21 mouse cellular contexts compared by ENCODE assay signal in the genomic region with DNA sequence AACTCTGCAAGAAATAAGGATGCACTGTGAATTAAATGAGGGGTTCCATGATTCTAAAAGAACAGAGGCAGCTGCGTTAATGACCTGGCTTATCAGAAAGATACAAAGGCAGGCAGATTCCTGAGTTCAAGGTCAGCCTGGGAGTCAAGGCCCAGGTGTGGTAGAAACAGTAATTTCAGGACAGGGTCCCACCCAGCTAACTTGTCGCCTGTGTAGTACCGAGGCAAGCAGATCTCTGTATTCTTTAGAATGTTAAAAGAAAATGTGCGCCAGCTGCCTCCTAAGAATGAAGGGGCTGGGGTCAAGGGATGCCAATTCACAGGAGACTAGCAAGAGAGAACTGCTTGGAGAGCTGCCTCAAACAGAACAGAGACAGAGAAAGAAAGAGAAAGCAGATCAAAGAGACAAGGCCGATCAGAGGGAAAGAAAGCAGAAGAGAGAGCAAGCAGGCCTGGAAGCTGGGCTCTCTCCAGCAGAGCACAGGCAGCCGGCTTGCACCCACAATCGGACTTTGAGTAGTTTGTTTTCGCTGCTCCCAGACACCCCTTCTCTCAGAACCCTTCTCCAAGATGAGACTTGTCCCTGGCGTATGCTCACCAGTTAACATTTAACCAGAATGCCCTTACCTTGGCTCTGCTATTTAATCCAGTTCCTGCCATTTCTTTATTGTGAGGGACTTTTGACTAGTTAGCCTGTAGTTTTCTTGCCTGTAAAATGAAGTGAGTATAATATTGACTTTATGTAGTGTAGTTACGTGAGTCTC. TPM values are rescaled to one million over a fixed set of nuclear protein-coding genes. Genes with fewer than 3 reads are reported as not detected.
DNase-seq lines count a peak whose midpoint lies in the region; ATAC-seq and TF ChIP-seq lines count a peak whose summit lies in the region.
"Had no signal": no experiment of that assay in that cellular context is flagged by ENCODE, and none has a peak within 500 bp of the region (broad histone marks: within the 10 kb centered on the region; RNA-seq: fewer than 3 reads in every experiment).

No protein-coding gene starts in this region.

- no peaks in the 10 kb centered on the region for H3K4me1 ChIP-seq in stomach, embryonic 16.5 days (ENCODE audit: control insufficient read depth, insufficient read depth, low read length)
- no peaks in the 10 kb centered on the region for H3K4me1 ChIP-seq in stomach, postnatal 0 days (replicated peaks; ENCODE audit: control insufficient read depth, insufficient read depth)
- no peaks in the 10 kb centered on the region for H3K4me1 ChIP-seq in intestine, embryonic 16.5 days (ENCODE audit: control insufficient read depth, insufficient read depth, low read length)
- H3K4me1 ChIP-seq in kidney, postnatal 0 days (replicated peaks; ENCODE audit: insufficient read depth, low read length): no peaks in the 10 kb centered on the region
- no peaks in the 10 kb centered on the region for H3K4me1 ChIP-seq in forebrain, postnatal 0 days (ENCODE audit: insufficient read depth)
- H3K4me1 ChIP-seq: forebrain, embryonic 12.5 days; hindbrain, embryonic 15.5 days; liver, embryonic 15.5 days; midbrain, embryonic 12.5 days; neural tube, embryonic 15.5 days had no signal

- H3K27ac ChIP-seq in stomach, embryonic 16.5 days (ENCODE audit: low read length): peak overlapping the region; percentile 55; the same call in 1 of the 2 replicates
- no peak overlapping the region for H3K27ac ChIP-seq in stomach, postnatal 0 days (replicated peaks)
- peak overlapping the region; percentile 33; the same call in 1 of the 2 replicates for H3K27ac ChIP-seq in intestine, embryonic 16.5 days (ENCODE audit: low read length)
- peak overlapping the region; percentile 63 for H3K27ac ChIP-seq in kidney, postnatal 0 days
- no peak overlapping the region for H3K27ac ChIP-seq in forebrain, postnatal 0 days (ENCODE audit: low read depth, low read length)
- H3K27ac ChIP-seq: forebrain, embryonic 12.5 days; hindbrain, embryonic 15.5 days; liver, embryonic 15.5 days; midbrain, embryonic 12.5 days; neural tube, embryonic 15.5 days had no signal

- ATAC-seq in stomach, embryonic 16.5 days (ENCODE audit: insufficient read depth, low FRiP score): no peak
- no peak for ATAC-seq in stomach, postnatal 0 days (ENCODE audit: low FRiP score, low TSS enrichment)
- peak; percentile 75 for ATAC-seq in intestine, embryonic 16.5 days
- ATAC-seq in kidney, postnatal 0 days (replicated peaks; ENCODE audit: low FRiP score, low read depth): peak; percentile 57; the same call in 1 of the 2 replicates
- ATAC-seq in forebrain, postnatal 0 days: no peak
- ATAC-seq: lung, postnatal 0 days had no signal

- WGBS in stomach, embryonic 16.5 days: 55% methylated on average over 10 of the region's 10 CpGs
- WGBS in stomach, postnatal 0 days: 56% methylated on average over 9 of the region's 10 CpGs
- 40% methylated on average over 10 of the region's 10 CpGs for WGBS in intestine, embryonic 16.5 days
- 67% methylated on average over 10 of the region's 10 CpGs for WGBS in kidney, postnatal 0 days
- 62% methylated on average over 10 of the region's 10 CpGs for WGBS in forebrain, postnatal 0 days

- H3K9ac ChIP-seq in stomach, embryonic 16.5 days (ENCODE audit: low read length): no peak overlapping the region; the same call in 1 of the 2 replicates
- H3K9ac ChIP-seq in stomach, postnatal 0 days (ENCODE audit: low read length): no peak overlapping the region
- H3K9ac ChIP-seq in intestine, embryonic 16.5 days (ENCODE audit: low read depth, low read length): 0 out of 2 replicates have a peak overlapping the region, but pooled peaks have one; percentile 14
- H3K9ac ChIP-seq in kidney, postnatal 0 days (ENCODE audit: low read depth, low read length): no peak overlapping the region
- H3K9ac ChIP-seq in forebrain, postnatal 0 days: no peak overlapping the region
- H3K9ac ChIP-seq: forebrain, embryonic 12.5 days; hindbrain, embryonic 15.5 days; liver, embryonic 15.5 days; midbrain, embryonic 12.5 days; neural tube, embryonic 15.5 days had no signal

- DNase-seq in stomach, postnatal 0 days (ENCODE audit: low spot score): no peak
- no peak for DNase-seq in kidney, postnatal 0 days (ENCODE audit: low spot score)
- no peak for DNase-seq in yolk sac, embryonic 10.5 days (ENCODE audit: low spot score)
- DNase-seq in forebrain, postnatal 0 days: no peak
- DNase-seq in thymus, postnatal 14 days: no peak
- DNase-seq: cerebellum, adult 9-10 months; gastrocnemius, postnatal 10 days; heart, adult 11 months; heart, postnatal 36 days; layer of hippocampus, postnatal 36 days; right cerebral cortex, postnatal 25 days; thymus, postnatal 36 days had no signal

- TF ChIP-seq EP300 in stomach, postnatal 0 days (optimal IDR thresholded peaks at IDR 0.05): no peak

- H3K4me3 ChIP-seq in stomach, embryonic 16.5 days (replicated peaks; ENCODE audit: low read length): no peak overlapping the region
- H3K4me3 ChIP-seq in stomach, postnatal 0 days (ENCODE audit: low read depth, low read length): no peak overlapping the region
- no peak overlapping the region for H3K4me3 ChIP-seq in intestine, embryonic 16.5 days (ENCODE audit: low read length)
- no peak overlapping the region for H3K4me3 ChIP-seq in kidney, postnatal 0 days (replicated peaks; ENCODE audit: low read depth, low read length)
- no peak overlapping the region for H3K4me3 ChIP-seq in forebrain, postnatal 0 days (ENCODE audit: low read depth, low read length)
- H3K4me3 ChIP-seq: forebrain, embryonic 12.5 days; hindbrain, embryonic 15.5 days; liver, embryonic 15.5 days; midbrain, embryonic 12.5 days; myocyte; neural tube, embryonic 15.5 days had no signal

- TF ChIP-seq CTCF in stomach, postnatal 0 days (IDR thresholded peaks at IDR 0.05; ENCODE audit: low read depth): no peak
- no peak for TF ChIP-seq CTCF in kidney, postnatal 0 days (IDR thresholded peaks at IDR 0.05; ENCODE audit: low read depth)
- TF ChIP-seq CTCF in forebrain, postnatal 0 days (IDR thresholded peaks at IDR 0.05; ENCODE audit: low read depth): no peak

- no peaks in the 10 kb centered on the region for H3K36me3 ChIP-seq in stomach, embryonic 16.5 days (ENCODE audit: control insufficient read depth, insufficient read depth, low read length)
- no peaks in the 10 kb centered on the region for H3K36me3 ChIP-seq in stomach, postnatal 0 days (ENCODE audit: control insufficient read depth, insufficient read depth, low read length)
- no peaks in the 10 kb centered on the region for H3K36me3 ChIP-seq in intestine, embryonic 16.5 days (ENCODE audit: control insufficient read depth, insufficient read depth, low read length)
- H3K36me3 ChIP-seq in kidney, postnatal 0 days (ENCODE audit: insufficient read depth, low read length): no peaks in the 10 kb centered on the region
- H3K36me3 ChIP-seq in forebrain, postnatal 0 days (ENCODE audit: insufficient read depth): no peaks in the 10 kb centered on the region
- H3K36me3 ChIP-seq: forebrain, embryonic 12.5 days; hindbrain, embryonic 15.5 days; liver, embryonic 15.5 days; midbrain, embryonic 12.5 days; neural tube, embryonic 15.5 days had no signal

- H3K4me2 ChIP-seq in stomach, embryonic 16.5 days (ENCODE audit: low read depth, low read length): no peak overlapping the region
- no peak overlapping the region for H3K4me2 ChIP-seq in stomach, postnatal 0 days (replicated peaks; ENCODE audit: low read depth)
- 0 out of 2 replicates have a peak overlapping the region, but pooled peaks have one; percentile 22 for H3K4me2 ChIP-seq in intestine, embryonic 16.5 days (ENCODE audit: low read depth, low read length)
- H3K4me2 ChIP-seq in kidney, postnatal 0 days (ENCODE audit: low read length): no peak overlapping the region
- no peak overlapping the region for H3K4me2 ChIP-seq in forebrain, postnatal 0 days (ENCODE audit: low read depth)
- H3K4me2 ChIP-seq: forebrain, embryonic 12.5 days; hindbrain, embryonic 15.5 days; liver, embryonic 15.5 days; midbrain, embryonic 12.5 days; neural tube, embryonic 15.5 days had no signal

- H3K27me3 ChIP-seq in stomach, embryonic 16.5 days (ENCODE audit: control insufficient read depth, insufficient read depth, low read length): no peaks in the 10 kb centered on the region
- no peaks in the 10 kb centered on the region for H3K27me3 ChIP-seq in stomach, postnatal 0 days (ENCODE audit: control insufficient read depth, insufficient read depth, low read length)
- no peaks in the 10 kb centered on the region for H3K27me3 ChIP-seq in intestine, embryonic 16.5 days (replicated peaks; ENCODE audit: control insufficient read depth, insufficient read depth, low read length)
- H3K27me3 ChIP-seq in kidney, postnatal 0 days (ENCODE audit: insufficient read depth, low read length): no peaks in the 10 kb centered on the region
- no peaks in the 10 kb centered on the region for H3K27me3 ChIP-seq in forebrain, postnatal 0 days (ENCODE audit: insufficient read depth, low read length)
- H3K27me3 ChIP-seq: forebrain, embryonic 12.5 days; hindbrain, embryonic 15.5 days; liver, embryonic 15.5 days; midbrain, embryonic 12.5 days; neural tube, embryonic 15.5 days had no signal

- H3K9me3 ChIP-seq in stomach, embryonic 16.5 days (replicated peaks; ENCODE audit: control insufficient read depth, low read length): no peaks in the 10 kb centered on the region
- H3K9me3 ChIP-seq in stomach, postnatal 0 days (ENCODE audit: control insufficient read depth, low read length): no peaks in the 10 kb centered on the region
- no peaks in the 10 kb centered on the region for H3K9me3 ChIP-seq in intestine, embryonic 16.5 days (ENCODE audit: control insufficient read depth, low read length)
- no peaks in the 10 kb centered on the region for H3K9me3 ChIP-seq in kidney, postnatal 0 days (replicated peaks; ENCODE audit: low read length)
- no peaks in the 10 kb centered on the region for H3K9me3 ChIP-seq in forebrain, postnatal 0 days (ENCODE audit: low read length)
- H3K9me3 ChIP-seq: forebrain, embryonic 12.5 days; hindbrain, embryonic 15.5 days; liver, embryonic 15.5 days; midbrain, embryonic 12.5 days; neural tube, embryonic 15.5 days had no signal

RNA-seq across cellular contexts. Expression of gene Ocrl, which starts 59.4 kb away (rescaled TPM):
- 19.8 and 19.9 TPM in 2 replicates for polyA plus RNA-seq in stomach, embryonic 16.5 days (2015; fragmentation: Nextera tagmentation; extraction: Ambion mirVana)
- polyA plus RNA-seq in stomach, postnatal 0 days (2015; fragmentation: Nextera tagmentation; extraction: Ambion mirVana): 7.0 and 8.1 TPM in 2 replicates
- 13.2 and 13.8 TPM in 2 replicates for polyA plus RNA-seq in intestine, embryonic 16.5 days (2015; fragmentation: Nextera tagmentation; extraction: Ambion mirVana)
- 13.2 and 14.4 TPM in 2 replicates for polyA plus RNA-seq in kidney, postnatal 0 days (2015; fragmentation: Nextera tagmentation; extraction: Ambion mirVana)
- 24.8 and 36.8 TPM in 2 replicates for total RNA-seq in forebrain, postnatal 0 days (2014; rRNA removed)
- 13.2 and 21.5 TPM in 2 replicates for polyA plus RNA-seq in forebrain, postnatal 0 days (2015; fragmentation: Nextera tagmentation; extraction: Ambion mirVana)

Comparison
In these comparisons a context has a peak if more than half of its experiments do, and no peak if none do; other contexts are left out.
1. H3K27ac ChIP-seq: peak in stomach, embryonic 16.5 days (single experiment), intestine, embryonic 16.5 days (single experiment) and kidney, postnatal 0 days (single experiment); none in stomach, postnatal 0 days (single experiment) and forebrain, postnatal 0 days (single experiment).
2. ATAC-seq: peak in intestine, embryonic 16.5 days (single experiment) and kidney, postnatal 0 days (single experiment); none in stomach, embryonic 16.5 days (single experiment), stomach, postnatal 0 days (single experiment) and forebrain, postnatal 0 days (single experiment).